Mouse (Mus musculus): ENCODE results near the gene Paox.
"Not testable (repeated sequence)": the region's sequence is repeated elsewhere in the genome, so short reads cannot be mapped to it uniquely, and the experiment has no call there.

The Paox gene

DNA sequence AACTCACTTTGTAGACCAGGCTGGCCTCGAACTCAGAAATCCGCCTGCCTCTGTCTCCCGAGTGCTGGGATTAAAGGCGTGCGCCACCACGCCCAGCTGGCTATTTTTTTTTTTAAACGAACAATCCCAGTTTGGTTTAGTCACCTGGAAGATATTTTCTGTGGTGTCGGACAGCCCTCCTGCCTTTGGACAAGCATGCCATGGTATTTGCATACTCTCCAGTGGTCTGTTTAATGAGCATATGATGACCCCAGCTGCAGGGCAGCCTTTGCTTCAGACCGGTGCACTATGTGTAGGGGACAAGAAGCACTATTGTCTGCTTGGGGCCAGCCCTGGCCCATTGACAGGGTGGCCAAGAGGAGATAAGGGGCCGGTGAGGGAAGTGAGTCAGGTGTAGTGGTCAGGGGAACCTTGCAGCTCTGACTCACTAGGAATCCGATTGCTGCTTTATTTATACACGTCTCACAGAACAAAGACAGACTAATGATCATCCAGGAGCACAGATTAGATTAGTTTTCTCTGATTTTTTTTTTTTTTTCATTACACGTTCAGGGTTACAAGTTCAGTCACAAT is 5.8 kb downstream of the Paox start:
- DNase-seq (ENCODE audit: low spot score), result no peak

DNA sequence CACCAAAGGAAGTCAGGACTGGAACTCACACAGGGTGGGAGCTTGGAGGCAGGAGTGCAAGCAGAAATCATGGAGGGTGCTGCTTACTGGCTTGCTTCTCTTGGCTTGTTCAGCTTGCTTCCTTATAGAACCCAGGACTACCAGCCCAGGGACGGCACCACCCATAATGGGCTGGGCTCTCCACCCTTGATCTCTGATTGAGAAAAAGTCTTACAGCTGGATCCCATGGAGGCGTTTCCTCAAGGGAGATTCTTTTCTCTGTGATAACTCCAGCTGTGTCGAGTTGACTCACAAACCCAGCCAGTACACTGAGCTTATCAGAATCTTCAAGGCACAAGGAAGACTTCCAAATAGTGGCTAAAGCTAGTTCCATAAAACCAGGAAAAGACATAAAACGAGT is 7.2 kb downstream of the Paox start:
- DNase-seq (ENCODE audit: low spot score), result no peak

GRCm38 (mm10) chr7:140124382-140124781 is 8.8 kb downstream of the Paox start:
- no peak for DNase-seq (ENCODE audit: low spot score)

DNA sequence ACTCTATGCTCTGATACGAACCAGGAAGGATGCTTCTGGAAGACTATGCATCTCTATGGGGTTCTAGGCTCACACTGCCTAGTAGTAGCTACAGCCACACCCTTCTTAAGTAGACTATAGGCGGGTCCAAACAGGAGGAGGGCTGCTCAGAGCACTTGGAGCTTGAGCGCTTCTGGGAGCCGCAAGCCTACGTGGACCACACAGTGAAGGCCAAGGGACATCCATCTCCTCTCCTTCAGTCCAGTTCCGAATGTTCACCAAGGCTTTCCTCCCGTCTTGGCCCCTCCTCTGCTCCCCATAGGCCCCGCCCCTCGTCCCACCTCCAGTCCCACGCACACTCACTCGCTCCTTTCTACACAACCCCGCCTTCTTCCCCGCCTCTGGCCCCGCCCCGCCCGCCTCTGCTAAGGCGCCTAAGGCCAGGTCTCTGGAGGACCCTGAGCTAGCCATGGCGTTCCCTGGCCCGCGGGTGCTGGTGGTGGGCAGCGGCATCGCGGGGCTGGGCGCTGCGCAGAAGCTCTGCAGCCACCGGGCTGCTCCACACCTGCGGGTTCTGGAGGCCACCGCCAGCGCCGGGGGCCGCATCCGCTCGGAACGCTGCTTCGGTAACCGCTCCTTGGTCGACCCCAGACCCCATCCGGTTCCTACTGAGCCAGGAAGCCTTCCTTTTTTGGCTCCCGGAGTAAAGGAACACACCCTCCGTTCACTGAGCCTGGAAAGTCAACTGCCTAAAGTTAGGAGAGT is 9.9 kb downstream of the Paox start:
- peak; percentile 87 for DNase-seq (ENCODE audit: low spot score)

- DNase-seq (ENCODE audit: low spot score), result no peak
Measured at GRCm38 (mm10) chr7:140126022-140126350, 10.4 kb downstream of the Paox start.

GRCm38 (mm10) chr7:140126934-140127333 is 11.3 kb downstream of the Paox start:
- no peak for DNase-seq (ENCODE audit: low spot score)

DNA sequence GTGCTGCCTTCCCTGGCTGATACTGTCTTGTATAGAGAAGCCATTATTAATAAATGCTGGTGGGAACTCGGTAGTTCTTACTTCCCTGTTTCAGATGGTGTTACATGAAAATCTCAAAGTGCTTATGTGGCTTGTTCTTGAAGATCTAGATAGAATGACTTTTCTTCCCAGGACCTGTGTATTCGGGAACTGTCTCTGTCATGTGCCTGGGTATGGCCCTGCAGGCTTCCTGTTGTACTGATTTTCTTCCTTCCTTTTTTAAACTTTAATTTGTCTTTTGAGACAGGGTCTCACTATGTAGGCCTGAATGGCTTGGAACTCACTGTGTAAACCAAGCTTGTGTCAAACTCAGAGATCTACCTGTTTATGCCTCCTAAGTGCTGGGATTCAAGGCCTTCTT is 12.3 kb downstream of the Paox start:
- no peak for DNase-seq (ENCODE audit: low spot score)

DNA sequence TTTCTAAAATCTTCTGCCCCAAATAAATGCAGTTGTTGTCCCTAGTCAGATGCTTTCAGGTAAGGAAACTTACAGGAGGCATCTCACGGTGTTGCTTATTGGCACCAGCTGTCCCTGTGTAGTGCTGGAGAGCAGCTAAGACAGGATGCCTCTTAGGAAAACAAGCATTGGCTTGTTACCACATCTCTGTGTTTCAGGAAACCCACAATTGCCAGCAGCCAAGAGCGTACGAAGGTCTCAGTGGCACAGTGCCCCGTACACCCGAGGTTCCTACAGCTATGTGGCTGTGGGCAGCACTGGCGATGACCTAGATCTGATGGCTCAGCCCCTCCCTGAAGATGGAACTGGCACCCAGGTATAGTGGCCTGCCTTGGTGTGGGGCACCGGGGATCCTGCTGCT is 16.6 kb downstream of the Paox start:
- DNase-seq (ENCODE audit: low spot score), result not testable (repeated sequence)

- DNase-seq (ENCODE audit: low spot score), result not testable (repeated sequence)
Measured at GRCm38 (mm10) chr7:140134033-140134432, 18.4 kb downstream of the Paox start.

- no peak for DNase-seq (ENCODE audit: low spot score)
Measured at GRCm38 (mm10) chr7:140135106-140135770, 19.6 kb downstream of the Paox start.

DNA sequence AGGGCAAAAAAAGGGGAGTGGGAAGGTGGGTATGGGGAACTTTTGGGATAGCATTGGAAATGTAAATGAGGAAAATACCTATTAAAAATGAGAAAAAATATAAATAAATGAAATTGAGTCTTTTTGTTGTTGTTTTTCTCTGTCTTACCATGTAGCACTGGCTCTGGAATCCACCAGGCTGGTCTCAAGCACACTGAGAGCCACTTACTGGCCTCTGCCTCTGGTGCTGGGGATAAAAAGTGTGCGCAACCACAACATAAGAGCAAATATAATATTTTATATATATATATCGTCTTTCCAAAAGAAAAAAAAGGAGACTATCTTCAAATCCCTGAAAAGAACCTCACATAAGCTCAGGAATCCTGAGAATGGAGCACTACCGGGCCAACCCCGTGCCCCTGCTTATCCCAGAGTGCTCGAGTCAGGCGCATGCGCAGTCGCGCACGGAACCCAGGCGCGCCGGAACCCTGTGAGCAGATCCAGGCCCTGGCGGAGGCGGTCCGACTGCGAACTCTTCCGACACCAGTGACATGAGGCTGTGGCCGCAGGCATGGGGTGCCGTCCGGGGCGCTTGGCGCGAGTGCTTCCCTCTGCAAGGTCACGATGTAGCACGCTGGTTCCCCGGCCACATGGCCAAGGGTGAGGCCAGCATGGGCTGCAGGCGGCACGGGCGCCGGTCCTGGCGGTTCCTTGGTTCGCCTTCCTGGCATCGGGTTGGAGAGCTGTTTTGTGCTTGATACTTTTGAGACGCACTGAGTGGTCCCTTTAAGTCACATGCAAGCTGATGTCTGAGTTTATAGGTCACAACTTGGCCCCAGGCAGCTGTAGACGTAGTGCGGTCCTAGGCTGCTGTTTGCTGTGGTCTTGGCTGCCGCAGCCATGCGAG is 21.8 kb downstream of the Paox start, which contains the start of gene Mtg1:
Gene Mtg1 (plus strand): TSS at position 430 of the 886 bp plus-strand sequence.
- peak; percentile 97 for DNase-seq (ENCODE audit: low spot score)

- DNase-seq (ENCODE audit: low spot score), result no peak
Measured at GRCm38 (mm10) chr7:140138021-140138310, 22.4 kb downstream of the Paox start.

DNA sequence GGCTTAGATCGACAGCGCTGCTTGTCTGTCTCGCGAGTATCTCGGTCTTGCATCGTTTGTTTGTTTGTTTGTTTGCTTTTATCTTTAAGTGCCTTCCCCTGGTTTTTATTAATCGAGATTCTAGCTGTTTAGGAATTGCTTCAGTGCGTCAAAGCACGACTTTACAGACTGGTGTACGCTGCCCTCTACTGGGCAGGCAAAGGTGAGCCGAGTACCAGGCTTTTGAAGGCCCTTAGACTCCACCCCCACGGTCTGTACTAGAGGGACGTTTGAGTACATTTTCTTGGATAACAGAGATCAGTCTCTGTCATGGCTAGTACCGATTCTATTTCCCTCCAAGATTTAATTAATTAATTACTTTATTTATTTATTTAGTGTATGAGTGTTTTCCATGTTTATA is 25.8 kb downstream of the Paox start:
- peak; percentile 48 for DNase-seq (ENCODE audit: low spot score)

- DNase-seq (ENCODE audit: low spot score), result no peak
Measured at GRCm38 (mm10) chr7:140144550-140144949, 29.0 kb downstream of the Paox start.

DNA sequence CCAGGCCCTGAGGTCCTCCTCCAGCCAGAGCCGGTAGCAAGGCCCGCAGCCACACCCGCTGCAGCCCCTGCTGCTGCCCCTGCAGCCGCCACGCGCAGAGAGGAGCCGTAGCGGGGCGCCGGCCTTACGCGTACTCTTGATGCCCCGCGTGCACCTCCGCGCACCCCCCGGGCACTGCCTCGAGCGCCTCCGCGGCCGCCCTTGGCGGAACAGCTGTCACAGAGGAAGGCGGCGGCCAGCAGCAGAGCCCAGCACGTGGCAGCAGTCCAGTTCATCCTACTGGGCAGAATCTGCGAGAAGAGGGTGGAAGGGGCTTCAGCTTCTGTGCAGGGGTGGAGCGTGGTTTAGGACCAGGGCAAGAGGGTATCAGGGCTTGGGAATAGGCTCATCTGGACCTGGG is 37.8 kb downstream of the Paox start:
- DNase-seq (ENCODE audit: low spot score), result peak; percentile 18

DNA sequence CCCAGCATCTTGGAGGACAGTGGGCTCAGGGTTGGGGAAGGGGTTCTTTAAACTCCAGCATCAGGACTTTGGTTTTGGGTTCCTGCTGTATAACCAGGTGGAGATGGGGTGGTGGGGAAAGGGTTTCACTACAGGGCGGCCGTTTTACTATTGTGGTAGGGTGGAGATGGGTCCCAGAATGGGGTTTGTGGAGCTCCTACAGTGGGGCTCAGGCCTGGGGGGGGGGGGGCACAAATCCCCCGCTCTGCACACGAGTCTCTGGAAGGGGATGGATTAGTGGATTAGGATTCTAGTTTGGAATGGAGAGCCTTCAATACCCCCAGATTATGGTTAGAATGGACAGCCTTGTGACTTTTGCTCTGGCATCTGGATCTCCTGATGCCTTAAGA is 38.2 kb downstream of the Paox start:
- DNase-seq (ENCODE audit: low spot score), result no peak

DNA sequence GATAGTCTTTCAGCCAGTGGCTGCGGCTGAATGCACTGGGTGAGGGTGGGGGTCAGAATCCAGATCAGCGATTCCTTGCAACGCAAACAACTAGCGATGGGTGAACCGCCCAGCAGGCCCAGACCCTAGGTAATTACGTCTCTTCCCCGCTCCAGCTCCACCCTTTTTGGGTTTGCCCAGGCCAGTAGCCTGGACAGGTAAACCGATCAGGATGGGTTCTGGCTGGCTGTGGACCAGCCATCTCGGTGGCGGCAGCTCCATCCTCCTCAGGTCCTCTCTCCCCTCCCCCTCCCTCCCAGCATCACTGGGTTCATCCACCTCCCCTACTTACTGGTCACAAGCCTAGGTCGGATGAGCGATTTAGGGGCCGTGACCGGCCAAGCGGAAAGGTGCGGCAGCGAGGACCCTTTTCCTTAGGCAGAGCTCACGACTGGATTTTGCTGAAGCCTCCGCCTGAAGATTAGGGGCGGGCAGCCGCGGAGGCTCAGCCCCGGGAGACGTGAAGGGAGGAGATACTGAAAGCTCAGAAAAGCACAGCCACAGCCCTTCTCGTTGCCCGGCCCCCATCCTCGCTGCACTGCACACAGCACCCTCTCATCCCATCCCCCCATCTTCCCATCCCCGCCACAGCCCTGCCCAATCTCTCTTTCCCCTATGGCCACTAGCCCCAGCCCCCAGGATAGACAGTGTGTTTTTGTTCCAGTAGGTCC is 38.8 kb downstream of the Paox start, which contains the start of gene Sprn:
Gene Sprn (minus strand): TSS at position 660 of the 710 bp plus-strand sequence.
- DNase-seq (ENCODE audit: low spot score), result no peak

GRCm38 (mm10) chr7:140160363-140160762 is 44.8 kb downstream of the Paox start:
- DNase-seq (ENCODE audit: low spot score), result no peak

GRCm38 (mm10) chr7:140164664-140165063 is 49.1 kb downstream of the Paox start, which contains the start of gene Olfr522:
TSS of gene Olfr522 (minus strand) at chr7:140164764.
- DNase-seq (ENCODE audit: low spot score), result no peak

DNA sequence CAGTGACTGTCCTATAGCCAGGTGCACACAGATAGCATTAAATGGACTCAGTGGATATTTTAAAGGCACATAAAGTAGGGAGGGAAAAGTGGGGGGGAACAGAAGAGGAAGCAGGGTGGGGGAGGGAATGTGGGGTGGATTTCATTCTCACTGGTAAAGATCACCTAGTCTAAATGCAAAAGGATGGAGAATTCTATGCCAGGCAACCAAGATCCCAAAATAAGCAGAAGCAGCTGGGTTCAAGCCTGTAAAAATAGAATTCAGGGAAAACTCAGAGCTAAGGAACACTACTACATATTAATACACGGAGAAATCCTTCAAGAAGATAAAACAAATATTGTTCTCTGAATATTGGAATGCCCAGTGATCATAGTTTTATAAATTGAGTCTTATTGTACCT is 52.4 kb downstream of the Paox start:
- no peak for DNase-seq (ENCODE audit: low spot score)

DNA sequence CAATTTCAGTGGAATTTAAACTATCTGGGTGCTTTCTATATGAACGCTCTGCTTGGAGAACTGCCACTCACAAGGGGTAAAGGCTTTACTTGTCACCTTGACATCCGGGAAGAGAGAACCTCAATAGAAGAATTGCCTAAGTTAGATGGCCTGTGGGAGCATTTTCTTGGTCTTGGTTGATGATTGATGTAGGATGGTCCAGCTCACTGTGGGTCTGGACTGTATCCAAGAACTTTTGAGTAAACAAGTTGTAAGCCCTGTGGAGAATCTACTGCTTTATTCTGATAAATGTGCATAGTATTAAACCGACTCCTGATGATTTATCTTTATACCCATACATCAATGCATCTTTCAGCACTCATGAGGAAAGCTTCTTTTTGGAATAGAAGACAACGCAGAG is 53.8 kb downstream of the Paox start:
- DNase-seq (ENCODE audit: low spot score), result no peak

GRCm38 (mm10) chr7:140170863-140171262 is 55.3 kb downstream of the Paox start:
- DNase-seq (ENCODE audit: low spot score), result no peak
